Mouse (Mus musculus): ENCODE results near the gene Foxa2. TPM values are rescaled to one million over a fixed set of nuclear protein-coding genes. Genes with fewer than 3 reads are reported as not detected.

Foxa2 gene
- polyA plus RNA-seq, 1 experiment from 2014 or later: 5.1 TPM

- Histone ChIP-seq H3K9me3 (ENCODE audit: control insufficient read depth, low read length) (no peaks in the 10 kb centered on the region), H3K27ac (replicated peaks; ENCODE audit: low read depth, low read length) (no peak overlapping the region), H3K4me2 (ENCODE audit: low read length) (no peak overlapping the region), H3K27me3 (ENCODE audit: control insufficient read depth, insufficient read depth, low read length) (no peaks in the 10 kb centered on the region), H3K9ac (replicated peaks; ENCODE audit: low read length) (no peak overlapping the region), H3K4me3 (replicated peaks; ENCODE audit: low read depth, low read length) (no peak overlapping the region), H3K36me3 (ENCODE audit: control insufficient read depth, insufficient read depth, low read length) (no peaks in the 10 kb centered on the region), H3K4me1 (ENCODE audit: control insufficient read depth, insufficient read depth, low read length) (no peaks in the 10 kb centered on the region)
- ATAC-seq (ENCODE audit: low FRiP score, low TSS enrichment): no peak
- DNase-seq: no peak
These were observed 50.0 kb downstream of the Foxa2 start for GRCm38 (mm10) chr2:147996781-147997180.

GRCm38 (mm10) chr2:147993821-147994220, 52.9 kb downstream of the Foxa2 start:
- no peak overlapping the region for H3K4me3 ChIP-seq (replicated peaks; ENCODE audit: low read depth, low read length)
- H3K9me3 ChIP-seq (ENCODE audit: control insufficient read depth, low read length): no peaks in the 10 kb centered on the region
- H3K9ac ChIP-seq (replicated peaks; ENCODE audit: low read length): no peak overlapping the region
- DNase-seq (no peak), ATAC-seq (ENCODE audit: low FRiP score, low TSS enrichment) (no peak)
- H3K27ac ChIP-seq (replicated peaks; ENCODE audit: low read depth, low read length): no peak overlapping the region
- 83% methylated on average over 4 of the region's 4 CpGs for WGBS
- no peaks in the 10 kb centered on the region for H3K27me3 ChIP-seq (ENCODE audit: control insufficient read depth, insufficient read depth, low read length)
- H3K4me2 ChIP-seq (ENCODE audit: low read length): no peak overlapping the region
- no peaks in the 10 kb centered on the region for H3K4me1 ChIP-seq (ENCODE audit: control insufficient read depth, insufficient read depth, low read length)
- no peaks in the 10 kb centered on the region for H3K36me3 ChIP-seq (ENCODE audit: control insufficient read depth, insufficient read depth, low read length)

- ATAC-seq (ENCODE audit: low FRiP score, low TSS enrichment) (no peak), DNase-seq (no peak)
- Histone ChIP-seq H3K9ac (replicated peaks; ENCODE audit: low read length) (no peak overlapping the region), H3K9me3 (ENCODE audit: control insufficient read depth, low read length) (no peaks in the 10 kb centered on the region), H3K27me3 (ENCODE audit: control insufficient read depth, insufficient read depth, low read length) (no peaks in the 10 kb centered on the region), H3K4me1 (ENCODE audit: control insufficient read depth, insufficient read depth, low read length) (no peaks in the 10 kb centered on the region), H3K36me3 (ENCODE audit: control insufficient read depth, insufficient read depth, low read length) (no peaks in the 10 kb centered on the region), H3K4me3 (replicated peaks; ENCODE audit: low read depth, low read length) (no peak overlapping the region), H3K27ac (replicated peaks; ENCODE audit: low read depth, low read length) (no peak overlapping the region), H3K4me2 (ENCODE audit: low read length) (no peak overlapping the region)
- 93% methylated on average over 10 of the region's 10 CpGs for WGBS
These were observed 53.7 kb downstream of the Foxa2 start for GRCm38 (mm10) chr2:147992935-147993679.

Small RNA genes within 50 kb of the gene (microRNA-seq; reads per million reads assigned to microRNA genes)
- not detected for gene Gm27420
